Comparison of ENCODE assay signal across 12 mouse cellular contexts in genomic region chr13:110493002-110493552, GRCm38 (mm10).
DNase-seq lines count a peak whose midpoint lies in the region; ATAC-seq and TF ChIP-seq lines count a peak whose summit lies in the region.
"Had no signal": no experiment of that assay in that cellular context is flagged by ENCODE, and none has a peak within 500 bp of the region (broad histone marks: within the 10 kb centered on the region; RNA-seq: fewer than 3 reads in every experiment).

No protein-coding gene starts in this region.

- H3K9me3 ChIP-seq in forebrain, embryonic 11.5 days (ENCODE audit: control insufficient read depth, low read length): no peaks in the 10 kb centered on the region
- no peaks in the 10 kb centered on the region for H3K9me3 ChIP-seq in forebrain, embryonic 15.5 days
- H3K9me3 ChIP-seq in hindbrain, embryonic 16.5 days (ENCODE audit: control insufficient read depth, low read length): no peaks in the 10 kb centered on the region
- no peaks in the 10 kb centered on the region for H3K9me3 ChIP-seq in midbrain, postnatal 0 days (ENCODE audit: low read length)
- H3K9me3 ChIP-seq: embryonic facial prominence, embryonic 15.5 days had no signal

- no peak for TF ChIP-seq CTCF in midbrain, postnatal 0 days (IDR thresholded peaks at IDR 0.05)

- no peak overlapping the region for H3K4me3 ChIP-seq in forebrain, embryonic 11.5 days (ENCODE audit: low read depth, low read length)
- 0 out of 2 replicates have a peak overlapping the region, but pooled peaks have one; percentile 9 for H3K4me3 ChIP-seq in forebrain, embryonic 15.5 days
- no peak overlapping the region for H3K4me3 ChIP-seq in hindbrain, embryonic 16.5 days (ENCODE audit: low read length)
- H3K4me3 ChIP-seq in midbrain, postnatal 0 days (ENCODE audit: low read depth, low read length): no peak overlapping the region
- H3K4me3 ChIP-seq: embryonic facial prominence, embryonic 15.5 days had no signal

- peak overlapping the region; percentile 5; the same call in 1 of the 2 replicates for H3K4me2 ChIP-seq in forebrain, embryonic 11.5 days (ENCODE audit: low read depth, low read length, severe bottlenecking)
- H3K4me2 ChIP-seq in forebrain, embryonic 15.5 days (replicated peaks): peak overlapping the region; percentile 36
- H3K4me2 ChIP-seq in hindbrain, embryonic 16.5 days (ENCODE audit: low read length): peak overlapping the region; percentile 41
- peak overlapping the region; percentile 0; the same call in 1 of the 2 replicates for H3K4me2 ChIP-seq in midbrain, postnatal 0 days (ENCODE audit: low read depth, low read length, poor library complexity, severe bottlenecking)
- H3K4me2 ChIP-seq: embryonic facial prominence, embryonic 15.5 days had no signal

- no peak for DNase-seq in forebrain, embryonic 11.5 days (ENCODE audit: low spot score)
- DNase-seq in midbrain, postnatal 0 days (ENCODE audit: low spot score): no peak
- no peak for DNase-seq in thymus, postnatal 4 days
- DNase-seq in adrenal gland, postnatal 36 days: no peak
- no peak for DNase-seq in cerebellum, postnatal 25 days
- DNase-seq: cerebellum, adult 11 months; gastrocnemius, postnatal 25 days; lung, adult 2 months had no signal

- no peak overlapping the region for H3K27ac ChIP-seq in forebrain, embryonic 11.5 days (ENCODE audit: low read depth, low read length)
- H3K27ac ChIP-seq in forebrain, embryonic 15.5 days (replicated peaks): peak overlapping the region; percentile 65
- peak overlapping the region; percentile 44; the same call in 1 of the 2 replicates for H3K27ac ChIP-seq in hindbrain, embryonic 16.5 days (ENCODE audit: low read depth, low read length)
- 0 out of 2 replicates have a peak overlapping the region, but pooled peaks have one; percentile 19 for H3K27ac ChIP-seq in midbrain, postnatal 0 days (ENCODE audit: low read depth, low read length)
- H3K27ac ChIP-seq: embryonic facial prominence, embryonic 15.5 days; kidney, postnatal 0 days had no signal

- 52% methylated on average over 7 of the region's 7 CpGs for WGBS in forebrain, embryonic 11.5 days
- 35% methylated on average over 7 of the region's 7 CpGs for WGBS in forebrain, embryonic 15.5 days
- 47% methylated on average over 7 of the region's 7 CpGs for WGBS in hindbrain, embryonic 16.5 days
- WGBS in midbrain, postnatal 0 days: 34% methylated on average over 7 of the region's 7 CpGs

- H3K27me3 ChIP-seq in forebrain, embryonic 11.5 days (ENCODE audit: control insufficient read depth, insufficient read depth, low read length): no peaks in the 10 kb centered on the region
- no peaks in the 10 kb centered on the region for H3K27me3 ChIP-seq in forebrain, embryonic 15.5 days
- no peaks in the 10 kb centered on the region for H3K27me3 ChIP-seq in hindbrain, embryonic 16.5 days (replicated peaks; ENCODE audit: control insufficient read depth, insufficient read depth, low read length)
- H3K27me3 ChIP-seq in midbrain, postnatal 0 days (ENCODE audit: insufficient read depth, low read length): no peaks in the 10 kb centered on the region
- H3K27me3 ChIP-seq: embryonic facial prominence, embryonic 15.5 days had no signal

- peak; percentile 44; the same call in 1 of the 2 replicates for ATAC-seq in forebrain, embryonic 11.5 days (replicated peaks; ENCODE audit: low FRiP score)
- peak; percentile 49 for ATAC-seq in forebrain, embryonic 15.5 days (replicated peaks)
- ATAC-seq in hindbrain, embryonic 16.5 days: peak; percentile 31; the same call in 1 of the 2 replicates
- 0 out of 2 replicates have a peak, but pooled peaks have one; percentile 41 for ATAC-seq in midbrain, postnatal 0 days (ENCODE audit: low FRiP score)

- H3K4me1 ChIP-seq in forebrain, embryonic 11.5 days (replicated peaks; ENCODE audit: control insufficient read depth, insufficient read depth, low read length): no peaks in the 10 kb centered on the region
- H3K4me1 ChIP-seq in forebrain, embryonic 15.5 days: peaks cover 11% of the 10 kb centered on the region
- H3K4me1 ChIP-seq in hindbrain, embryonic 16.5 days (ENCODE audit: control insufficient read depth, insufficient read depth, low read depth, low read length): peaks cover 10% of the 10 kb centered on the region
- H3K4me1 ChIP-seq in midbrain, postnatal 0 days (ENCODE audit: insufficient read depth, low read length): no peaks in the 10 kb centered on the region

- no peaks in the 10 kb centered on the region for H3K36me3 ChIP-seq in forebrain, embryonic 11.5 days (ENCODE audit: control insufficient read depth, insufficient read depth, low read length)
- no peaks in the 10 kb centered on the region for H3K36me3 ChIP-seq in forebrain, embryonic 15.5 days
- H3K36me3 ChIP-seq in hindbrain, embryonic 16.5 days (ENCODE audit: control insufficient read depth, insufficient read depth, low read length): no peaks in the 10 kb centered on the region
- H3K36me3 ChIP-seq in midbrain, postnatal 0 days (ENCODE audit: insufficient read depth, low read length): no peaks in the 10 kb centered on the region
- H3K36me3 ChIP-seq: embryonic facial prominence, embryonic 15.5 days had no signal

- no peak overlapping the region for H3K9ac ChIP-seq in forebrain, embryonic 11.5 days (ENCODE audit: low read length)
- H3K9ac ChIP-seq in forebrain, embryonic 15.5 days (replicated peaks): peak overlapping the region; percentile 18
- no peak overlapping the region for H3K9ac ChIP-seq in hindbrain, embryonic 16.5 days (ENCODE audit: low read depth, low read length)
- H3K9ac ChIP-seq in midbrain, postnatal 0 days (replicated peaks; ENCODE audit: low read length, poor library complexity, severe bottlenecking): no peak overlapping the region
- H3K9ac ChIP-seq: embryonic facial prominence, embryonic 15.5 days had no signal
